Mouse (Mus musculus): ENCODE measurements at regions not wholly inside any gene's neighbourhood (a gene's known extent, or its start where the extent isn't known, plus 50 kb on each side); places are given as distances from the start of the nearest gene placed in this dataset.

- TF ChIP-seq POLR2A (IDR thresholded peaks at IDR 0.05; ENCODE audit: borderline replicate concordance, extremely low read depth, low read depth, low read length) (no peak), CTCF (IDR thresholded peaks at IDR 0.05; ENCODE audit: insufficient read depth, low read length) (no peak)
Measured at GRCm38 (mm10) chr12:99083616-99084015, 163.2 kb downstream of the Ttc8 start.
